Mouse (Mus musculus) c-Kit-positive CD71-negative TER-119-negative erythroid progenitor cells, embryonic 14.5 days (primary cell): ENCODE measurements around the gene Fbxo36.
A peak's percentile ranks its signal among the peaks of the same experiment; 100 is the strongest.

ENCODE experiments used
- DNase-seq: peaks from one replicate; pipeline ENCODE4 v3.0.0-alpha.2; 2013; ENCODE audit warnings: low read depth

Fbxo36 gene

DNA sequence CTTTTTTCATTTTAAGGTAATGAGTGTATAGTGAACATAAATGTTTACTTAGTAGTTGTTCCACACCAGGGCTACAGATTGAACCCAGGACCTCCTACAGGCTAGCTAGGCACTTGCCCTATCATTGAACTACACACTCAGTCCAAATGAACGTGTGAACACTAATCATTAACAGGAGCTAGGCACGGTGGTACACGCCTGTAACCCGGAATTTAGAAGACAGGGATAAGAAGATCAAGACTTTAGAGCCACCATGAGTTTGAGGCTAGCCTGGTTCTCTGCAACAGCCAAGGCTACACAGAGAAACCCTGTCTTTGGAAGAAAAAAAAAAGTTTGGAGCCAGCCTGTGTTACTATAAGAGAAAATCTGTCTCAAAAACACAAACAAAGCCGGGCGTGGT, 20.0 kb downstream of the Fbxo36 start:
- no peak for DNase-seq

DNA sequence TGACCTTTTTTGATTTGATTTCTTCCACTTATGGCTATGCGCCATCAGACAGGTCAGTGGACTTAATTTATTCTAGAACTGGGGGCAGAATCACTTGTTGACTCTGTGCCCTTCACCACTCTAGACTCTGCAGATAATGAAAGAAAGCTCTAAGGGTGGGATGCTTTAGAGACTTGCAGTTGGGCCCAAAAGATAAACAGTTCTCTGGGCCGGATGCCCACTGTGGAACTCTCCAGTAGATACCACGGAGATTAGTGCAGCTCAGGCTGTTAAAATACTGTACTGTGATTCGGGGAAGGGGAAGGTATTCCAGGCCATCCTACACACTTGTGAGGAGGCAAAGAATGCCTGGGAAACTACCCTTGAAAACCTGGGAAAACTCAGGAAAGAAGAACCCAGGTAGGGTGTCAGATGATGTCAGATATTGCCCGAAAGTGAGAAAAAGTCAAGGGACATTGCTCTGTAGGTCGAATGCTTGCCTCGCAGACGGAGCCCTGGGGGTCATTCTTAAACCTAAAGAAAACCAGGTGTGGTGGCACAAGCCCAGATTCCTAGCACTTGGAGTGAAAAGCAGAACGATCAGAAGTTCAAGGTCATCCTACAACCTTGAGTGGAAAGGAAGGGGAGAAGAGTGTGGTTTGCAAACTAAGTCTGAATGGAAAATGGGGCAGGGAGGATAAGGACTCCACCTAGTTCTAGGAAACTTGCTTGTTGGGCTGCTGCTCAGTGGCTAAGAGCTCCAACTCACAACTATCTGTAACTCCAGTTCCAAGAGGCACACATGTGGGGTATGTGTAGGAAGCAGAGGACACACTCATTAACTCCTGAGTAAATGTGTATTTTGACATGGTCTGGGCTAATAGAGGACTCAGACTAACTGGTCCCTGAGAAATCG, 21.0 kb downstream of the Fbxo36 start:
- DNase-seq: no peak

DNA sequence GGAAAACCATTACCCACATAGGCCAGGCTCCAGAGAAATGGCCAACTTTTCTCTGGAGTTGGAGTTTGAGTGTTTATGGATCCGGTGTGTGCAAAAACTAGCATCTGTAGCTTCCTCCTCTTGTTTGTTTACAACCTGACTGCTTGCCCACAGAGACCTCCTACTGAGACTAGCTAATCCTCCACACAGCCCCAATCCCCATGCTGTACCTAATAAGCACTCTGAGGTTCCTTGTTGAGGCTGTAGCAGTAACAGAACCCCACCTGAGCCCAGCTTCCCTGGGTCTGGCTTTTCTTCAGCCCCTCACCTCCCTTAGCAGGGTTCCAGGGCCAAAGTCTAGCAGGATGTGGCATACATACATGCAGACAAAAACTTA, 21.6 kb downstream of the Fbxo36 start:
- DNase-seq: no peak

DNA sequence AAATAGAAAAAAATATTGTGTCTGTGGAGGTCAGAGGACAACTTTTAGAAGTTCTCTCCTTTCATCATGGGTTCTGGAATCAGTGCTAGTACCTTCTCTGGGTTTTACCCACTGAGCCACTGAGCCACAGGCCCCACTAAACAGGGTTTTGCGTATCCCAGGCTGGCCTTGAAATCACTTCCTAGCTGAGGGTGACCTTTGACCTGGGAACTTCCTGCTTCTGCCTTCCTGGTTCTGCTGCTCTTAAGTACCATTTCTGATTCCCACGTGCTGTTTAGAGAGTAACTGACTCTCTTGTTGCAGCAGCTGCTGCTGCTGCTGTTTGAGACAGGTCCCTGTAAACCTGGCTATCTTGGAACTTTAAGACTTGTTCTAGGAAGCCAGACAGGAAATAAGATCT, 25.0 kb downstream of the Fbxo36 start:
- no peak for DNase-seq

DNA sequence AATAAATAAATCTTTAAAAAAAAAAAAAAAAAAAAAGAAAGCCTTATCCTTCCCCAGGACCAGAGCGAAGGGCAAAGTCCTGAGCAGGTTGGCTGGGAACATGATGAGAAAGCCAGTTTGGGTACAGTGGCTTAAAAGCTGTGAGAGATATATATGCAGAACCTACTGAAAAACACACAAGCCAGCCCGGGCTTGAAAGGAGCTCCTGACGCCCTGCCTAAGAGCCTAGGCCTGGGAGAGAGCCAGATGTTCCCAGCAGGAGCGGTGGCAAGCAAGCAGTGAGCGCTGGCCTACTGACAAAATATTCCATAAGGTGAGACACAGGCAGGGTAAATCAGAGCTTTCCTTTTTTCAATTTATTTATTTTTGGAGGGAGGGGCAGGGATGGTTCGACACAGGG, 26.6 kb downstream of the Fbxo36 start:
- no peak for DNase-seq

DNA sequence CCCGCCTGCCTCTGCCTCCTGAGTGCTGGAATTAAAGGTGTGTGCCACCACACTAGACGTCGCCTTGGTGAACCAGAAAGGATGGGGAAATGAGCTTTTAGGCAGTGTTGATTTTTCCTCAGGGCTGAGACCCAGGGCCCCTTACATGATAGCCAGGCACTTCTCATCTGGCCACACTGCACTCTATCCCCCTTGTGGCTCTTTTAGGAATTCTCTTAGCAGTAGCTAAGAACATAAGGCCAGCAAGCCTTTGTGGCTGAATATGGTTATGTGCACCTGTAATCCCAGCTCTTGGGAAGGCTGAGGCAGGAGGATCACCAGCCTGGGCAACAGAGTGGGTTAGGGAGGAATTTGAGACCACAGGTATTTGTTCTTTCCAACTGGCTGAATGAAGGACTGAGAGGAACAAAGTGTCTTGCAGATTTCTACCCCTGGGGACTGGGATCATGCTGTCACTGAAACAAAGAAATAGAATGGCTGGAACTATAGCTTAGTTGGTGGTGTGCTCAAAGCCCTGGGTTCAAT, 27.1 kb downstream of the Fbxo36 start:
- DNase-seq: no peak

DNA sequence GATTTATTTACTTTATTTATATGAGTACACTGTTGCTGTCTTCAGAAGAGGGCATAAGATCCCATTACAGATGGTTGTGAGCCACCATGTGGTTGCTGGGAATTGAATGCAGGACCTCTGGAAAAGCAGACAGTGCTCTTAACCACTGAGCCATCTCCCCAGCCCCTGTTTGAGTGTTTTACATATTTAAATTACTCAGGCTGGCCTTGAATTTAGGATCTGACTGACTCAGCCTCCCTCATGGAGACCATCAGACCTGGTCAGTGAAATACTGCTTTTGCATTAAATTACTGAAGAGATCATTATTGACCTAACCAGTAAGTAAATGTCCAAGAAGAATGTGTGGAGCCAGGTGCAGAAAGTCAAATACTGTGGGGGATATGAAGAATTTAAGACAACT, 28.7 kb downstream of the Fbxo36 start:
- no peak for DNase-seq

DNA sequence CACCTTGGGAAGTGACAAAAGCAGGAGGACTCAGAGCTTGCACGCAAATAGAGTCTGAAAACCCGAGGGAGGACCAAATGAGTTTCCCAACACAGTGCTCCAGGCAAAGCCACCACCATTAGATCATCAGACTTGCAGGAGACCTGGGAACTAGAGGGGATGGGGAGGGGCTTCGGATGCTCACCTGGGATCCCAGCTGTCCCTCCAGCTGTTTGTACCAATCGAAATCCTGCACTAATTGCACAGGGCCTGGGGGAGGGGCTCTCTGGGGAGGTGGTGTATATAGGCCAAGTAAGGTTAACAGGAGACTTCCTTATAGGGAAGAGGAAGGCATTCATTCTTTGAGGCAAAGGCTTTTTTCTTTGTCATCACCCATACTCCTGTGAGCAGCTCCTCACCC, 29.2 kb downstream of the Fbxo36 start:
- no peak for DNase-seq

DNA sequence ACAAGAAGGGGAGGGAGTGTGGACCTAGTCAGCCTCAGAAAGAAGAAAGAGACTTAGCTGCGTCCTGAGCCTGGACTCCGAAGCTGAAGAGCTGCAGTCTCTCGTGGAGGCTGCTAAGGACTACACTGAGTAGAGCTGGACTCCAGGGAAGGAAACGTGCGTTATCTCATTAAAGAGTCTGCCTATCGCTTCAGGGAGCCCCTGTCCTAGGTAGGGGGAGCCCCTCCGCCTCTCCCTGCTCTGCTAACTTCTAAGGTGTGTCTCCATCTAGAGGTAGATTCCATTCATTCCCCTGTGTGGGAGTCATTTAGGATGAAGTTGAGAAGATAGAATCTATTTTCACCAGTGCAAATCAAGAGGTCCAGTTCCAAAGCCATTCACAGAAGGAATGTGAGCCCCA, 29.9 kb downstream of the Fbxo36 start:
- DNase-seq: no peak

DNA sequence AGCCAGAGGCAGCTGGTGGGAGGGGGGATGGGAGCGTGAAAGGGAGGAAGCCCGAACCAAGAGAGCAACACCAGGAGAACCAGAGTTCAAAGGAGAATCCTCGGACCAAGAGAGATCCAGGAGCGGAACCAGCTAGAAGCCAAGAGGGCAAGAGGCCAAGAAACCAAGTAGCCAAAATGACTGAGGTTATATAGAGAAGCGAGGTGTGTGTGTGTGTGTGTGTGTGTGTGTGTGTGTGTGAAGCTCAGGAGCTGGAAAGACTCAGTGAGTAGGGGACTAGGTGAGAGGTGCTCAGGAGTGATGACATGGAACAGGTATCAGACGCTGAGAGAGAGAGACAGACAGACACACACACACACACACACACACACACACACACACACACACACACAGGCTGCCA, 31.5 kb downstream of the Fbxo36 start:
- DNase-seq: no peak

DNA sequence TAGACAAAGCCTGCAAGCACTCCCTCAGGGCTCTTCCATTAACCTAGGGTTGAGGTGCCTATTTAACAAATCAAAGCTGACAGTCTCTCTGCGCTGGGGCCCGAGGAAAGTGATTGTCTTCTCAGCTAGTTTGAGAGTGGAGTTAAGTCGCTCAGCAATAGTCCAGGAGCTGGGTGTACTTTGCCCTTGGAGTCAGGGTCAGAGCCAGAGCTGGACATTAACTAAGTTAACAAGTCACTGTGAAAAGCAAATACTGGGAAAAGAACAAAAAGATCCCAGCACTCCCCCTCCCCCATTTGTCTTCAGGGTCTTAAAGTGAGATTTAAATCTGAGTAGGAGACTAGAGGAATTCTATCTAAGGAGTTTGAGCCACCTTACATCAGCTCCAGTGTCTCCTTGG, 32.5 kb downstream of the Fbxo36 start:
- no peak for DNase-seq

DNA sequence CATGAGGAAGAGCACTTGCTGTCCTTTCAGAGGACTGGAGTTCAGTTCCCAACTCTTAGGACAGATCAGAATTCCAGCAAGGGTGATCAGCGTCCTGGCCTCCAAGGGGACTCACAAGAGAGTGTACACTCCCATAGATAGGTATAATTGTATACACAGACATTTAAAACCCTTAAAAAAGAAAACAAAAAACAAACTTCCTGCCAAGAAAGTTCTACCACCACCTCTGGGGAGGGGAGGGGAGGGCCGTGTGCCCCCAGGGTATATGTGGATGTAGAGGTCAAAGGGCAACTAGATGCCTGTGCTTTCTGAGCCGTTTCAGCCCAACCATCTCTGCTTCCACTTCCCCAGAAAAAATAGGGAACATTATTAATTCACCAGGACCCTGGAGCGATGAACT, 33.3 kb downstream of the Fbxo36 start:
- no peak for DNase-seq

DNA sequence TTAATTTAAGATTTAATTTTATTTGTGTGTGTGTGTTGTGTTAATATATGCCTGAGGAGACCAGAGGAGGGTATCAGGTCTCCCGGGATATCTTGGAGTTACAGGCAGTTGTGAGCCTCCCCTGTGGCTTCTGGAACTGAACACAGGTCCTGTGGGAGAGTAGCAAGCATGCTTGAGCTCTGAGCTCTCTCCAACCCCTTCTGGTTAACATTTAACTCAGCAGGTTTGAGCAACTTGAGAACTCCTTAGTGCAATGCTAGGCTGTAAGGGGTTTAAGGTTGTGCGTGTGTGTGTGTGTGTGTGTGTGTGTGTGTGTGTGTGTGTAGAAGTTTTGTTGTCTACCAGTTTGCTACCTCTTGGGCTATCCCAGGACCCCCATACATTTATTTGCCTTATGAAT, 37.9 kb downstream of the Fbxo36 start:
- no peak for DNase-seq

DNA sequence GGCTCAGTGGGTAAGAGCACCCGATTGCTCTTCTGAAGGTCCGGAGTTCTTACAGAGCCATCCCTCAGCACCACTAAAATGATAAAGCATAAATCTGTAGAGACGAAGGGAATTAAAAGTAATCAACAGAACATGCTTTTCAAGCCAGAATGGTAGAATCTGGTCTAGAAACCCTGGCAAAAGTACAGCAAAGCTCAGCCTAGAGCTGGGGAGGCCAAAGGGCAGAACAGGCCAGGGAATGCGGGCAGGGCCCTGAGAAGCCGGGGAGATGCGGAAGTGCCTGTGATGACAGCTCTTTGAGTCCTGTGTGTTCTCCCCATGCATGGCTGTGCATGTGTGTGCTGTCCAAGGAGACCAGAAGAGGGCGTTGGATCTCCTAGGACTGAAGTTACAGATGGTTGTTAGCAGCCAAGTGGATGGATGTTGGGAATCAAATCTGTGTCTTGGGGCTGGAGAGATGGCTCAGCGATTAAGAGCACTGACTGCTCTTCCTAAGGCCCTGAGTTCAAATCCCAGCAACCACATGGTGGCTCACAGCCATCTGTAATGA, 40.0 kb downstream of the Fbxo36 start:
- DNase-seq: no peak

DNA sequence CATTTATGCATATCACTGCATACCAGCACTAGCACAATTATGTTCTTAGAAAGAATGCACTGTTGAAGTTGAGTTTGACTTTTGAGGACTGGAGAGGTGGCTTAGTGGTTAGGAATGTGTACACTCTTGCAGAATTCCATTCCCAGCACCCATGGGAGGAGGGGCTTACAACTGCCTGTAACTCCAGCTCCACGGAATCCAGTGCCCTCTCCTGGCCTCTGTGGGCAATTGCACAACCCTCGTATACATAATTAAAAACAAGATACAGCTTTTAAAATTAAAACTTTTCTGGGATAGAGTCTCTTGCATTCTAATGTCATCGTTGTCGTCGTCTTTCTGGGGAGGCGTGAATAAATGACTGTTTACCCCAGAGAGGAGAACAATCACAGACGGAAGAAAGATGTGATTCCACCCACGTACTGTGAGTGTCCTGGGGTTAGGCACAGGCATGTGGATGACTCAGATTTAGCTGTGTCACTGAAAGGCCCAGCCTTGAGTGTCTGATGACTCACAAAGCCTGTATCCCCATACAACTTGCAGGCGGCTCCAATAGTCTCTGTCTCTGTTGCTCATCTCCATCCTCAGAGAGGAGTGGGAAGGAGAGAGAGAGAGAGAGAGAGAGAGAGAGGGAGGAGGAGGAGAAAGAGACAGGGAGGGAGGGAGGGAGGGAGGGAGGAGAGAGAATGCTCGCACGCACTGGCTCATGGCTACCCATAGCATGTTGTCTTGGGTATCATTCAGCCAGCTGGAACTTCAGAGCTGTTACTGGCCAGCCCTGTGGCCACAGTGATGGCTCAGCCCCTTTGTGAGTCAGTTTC, 41.8 kb downstream of the Fbxo36 start:
- no peak for DNase-seq

DNA sequence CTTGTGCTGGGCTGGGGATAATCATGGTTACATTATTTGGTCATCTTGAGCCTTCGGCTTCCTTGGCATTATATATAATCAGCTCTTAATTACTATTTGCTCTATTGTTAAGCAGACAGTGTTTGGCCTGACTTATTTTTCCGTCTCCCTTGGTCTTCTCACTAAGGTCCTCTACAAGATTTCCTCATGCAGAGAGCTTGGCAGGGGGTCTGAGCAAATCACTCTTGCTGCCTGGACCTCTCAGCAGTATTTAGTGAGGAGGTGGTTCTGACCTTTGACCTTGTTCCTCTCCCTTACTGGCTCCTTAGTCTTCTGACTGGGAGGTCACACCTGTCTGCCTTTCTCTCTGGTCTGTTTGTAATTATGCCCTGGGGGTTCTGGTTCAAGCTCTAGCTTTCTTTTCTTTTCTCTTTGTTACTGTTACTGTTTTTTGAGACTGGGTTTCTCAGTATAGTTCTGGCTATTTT, 42.5 kb downstream of the Fbxo36 start:
- no peak for DNase-seq

DNA sequence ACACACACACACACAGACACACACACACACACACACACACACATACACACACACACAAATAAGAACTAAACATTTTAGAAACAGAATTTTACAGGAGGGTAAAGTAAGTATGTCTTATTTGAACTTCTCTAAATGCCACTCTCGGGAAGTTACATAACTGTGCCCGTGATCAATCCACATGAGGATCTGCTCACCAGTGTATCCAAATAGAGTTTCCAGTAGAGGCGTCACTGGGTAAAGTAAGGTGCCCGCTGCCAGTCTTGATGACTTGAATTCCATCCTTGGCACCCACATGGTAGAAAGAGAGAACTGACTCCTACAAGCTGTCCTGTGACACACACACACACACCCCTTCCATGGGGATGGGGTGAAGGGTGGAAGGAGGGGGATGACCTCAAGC, 43.3 kb downstream of the Fbxo36 start:
- no peak for DNase-seq

DNA sequence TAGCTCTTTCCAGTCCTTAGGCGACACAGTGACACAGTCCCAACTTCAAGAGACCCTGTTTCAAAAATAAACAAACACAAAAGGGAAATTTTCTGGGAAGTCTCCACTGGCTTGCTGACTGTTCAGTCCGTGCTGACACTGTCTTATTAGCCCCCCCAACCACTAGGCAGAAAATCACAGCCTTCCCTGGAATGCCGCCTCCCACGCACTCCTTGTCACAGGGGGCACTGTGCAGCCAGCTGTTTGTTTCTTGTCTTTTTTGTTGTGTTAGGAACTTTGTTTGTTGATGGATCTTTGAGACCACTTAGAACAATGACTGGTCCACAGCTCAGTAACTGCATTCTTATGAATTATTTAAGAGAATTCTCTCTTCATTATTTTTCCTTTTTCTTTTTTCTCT, 44.2 kb downstream of the Fbxo36 start:
- no peak for DNase-seq

DNA sequence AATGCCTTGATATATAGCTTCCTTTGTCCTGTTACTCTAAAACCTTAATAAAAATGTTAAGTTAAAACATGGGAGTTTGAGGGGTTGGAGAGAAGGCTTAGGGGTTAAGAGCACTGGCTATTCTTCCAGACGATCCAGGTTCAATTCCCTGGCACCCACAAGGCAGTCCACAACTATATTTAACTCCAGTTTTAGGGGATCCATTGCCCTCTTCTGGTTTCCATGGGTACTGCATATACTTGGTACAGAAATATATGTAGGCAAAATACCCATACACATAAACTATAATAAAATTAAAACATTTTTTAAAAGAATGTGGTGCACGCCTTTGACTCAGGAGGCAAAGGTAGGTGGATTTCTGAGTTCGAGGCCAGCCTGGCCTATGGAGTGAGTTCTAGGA, 45.5 kb downstream of the Fbxo36 start:
- DNase-seq: peak; percentile 32

DNA sequence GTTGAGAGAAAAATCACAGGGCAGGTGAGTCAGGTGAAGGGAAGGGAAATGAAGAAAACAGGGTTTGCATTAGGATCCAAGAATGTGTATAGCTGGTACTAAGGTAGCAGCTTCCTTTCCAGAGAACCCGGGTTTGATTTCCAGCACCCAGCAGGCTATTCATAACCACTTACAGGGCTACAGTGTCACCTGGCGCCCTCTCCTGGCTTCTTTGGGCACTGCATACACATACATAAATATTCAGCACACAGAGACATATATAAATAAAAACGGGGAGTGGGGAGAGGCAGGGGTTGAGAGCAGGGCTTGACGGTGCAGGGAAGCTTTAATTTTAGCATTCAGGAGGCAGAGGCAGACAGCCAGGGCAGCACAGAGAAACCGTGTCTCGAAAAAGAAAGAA, 46.3 kb downstream of the Fbxo36 start:
- DNase-seq: no peak

DNA sequence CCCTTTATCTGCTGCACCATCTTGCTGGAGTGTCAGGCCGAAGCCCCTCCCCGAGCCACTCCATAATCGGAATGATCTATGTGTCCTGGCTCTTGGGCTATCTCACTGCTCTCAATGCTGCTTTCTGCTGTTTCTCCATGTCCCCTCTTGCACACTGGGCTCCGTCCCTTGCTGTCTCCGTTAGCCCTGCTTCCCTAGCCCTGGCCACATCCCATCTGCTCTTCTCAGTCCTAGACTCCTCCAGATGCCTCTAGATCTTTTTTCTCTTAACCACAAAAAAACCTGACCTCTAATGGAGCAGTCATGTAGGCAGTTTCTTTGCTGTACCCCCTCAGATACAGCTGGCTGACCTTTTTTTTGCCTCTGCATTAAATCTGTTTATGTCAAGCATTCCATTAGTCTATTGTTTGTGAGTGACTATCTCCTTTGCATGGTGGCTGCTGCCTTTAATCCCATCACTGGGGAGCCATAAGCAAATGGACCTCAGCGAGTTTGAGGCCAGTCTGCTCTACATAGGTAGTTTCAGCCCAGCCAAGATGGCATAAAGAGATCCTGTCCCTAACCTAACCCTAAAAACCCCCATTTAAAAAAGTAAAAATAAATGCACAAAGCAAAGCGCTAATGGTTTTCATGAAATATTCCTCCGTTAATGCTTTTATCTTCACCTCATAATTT, 49.8 kb downstream of the Fbxo36 start:
- no peak for DNase-seq

DNA sequence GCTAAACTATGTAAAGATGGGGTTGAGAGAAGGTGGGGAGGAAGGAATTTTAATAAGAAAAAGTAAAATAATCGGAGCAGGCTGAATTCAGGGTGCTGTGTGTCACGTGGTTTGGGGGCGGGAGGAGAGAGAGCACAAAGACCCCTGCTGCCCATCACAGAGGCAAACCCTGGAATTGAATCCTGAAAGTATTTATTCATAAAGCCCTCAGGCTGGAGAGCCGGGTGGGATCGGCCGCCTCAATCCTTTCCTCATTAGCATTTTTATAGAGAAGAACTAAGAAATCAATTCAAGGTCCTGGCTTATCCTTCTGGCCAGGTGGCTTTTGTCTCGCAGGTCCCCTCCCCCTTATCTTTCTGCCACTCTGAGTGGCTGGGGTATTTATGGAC, 50.4 kb downstream of the Fbxo36 start:
- DNase-seq: no peak
